Mouse (Mus musculus): ENCODE measurements around the gene Obsl1.

Obsl1 gene

GRCm38 (mm10) chr1:75505956-75506831, at the start of gene Obsl1:
Obsl1 (minus strand) TSS chr1:75506452.
- peak; percentile 85 for DNase-seq

GRCm38 (mm10) chr1:75555680-75556079, 49.4 kb upstream of the Obsl1 start:
- DNase-seq, result no peak

DNA sequence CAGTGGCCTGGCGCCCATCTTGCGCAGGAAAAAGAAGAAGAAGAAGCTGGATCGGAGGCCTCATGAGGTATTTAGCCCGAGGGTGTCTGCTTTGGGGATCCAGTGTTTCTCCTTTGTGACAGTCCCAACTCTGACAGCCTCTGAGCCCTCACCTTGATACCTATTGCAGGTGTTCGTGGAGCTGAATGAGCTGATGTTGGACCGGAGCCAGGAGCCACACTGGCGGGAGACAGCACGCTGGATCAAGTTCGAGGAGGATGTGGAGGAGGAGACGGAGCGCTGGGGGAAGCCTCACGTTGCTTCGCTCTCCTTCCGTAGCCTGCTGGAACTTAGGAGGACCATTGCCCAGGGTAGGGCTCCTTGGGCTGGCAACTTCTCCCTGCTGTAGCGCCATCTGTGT, 44.3 kb upstream of the Obsl1 start:
- no peak for DNase-seq

DNA sequence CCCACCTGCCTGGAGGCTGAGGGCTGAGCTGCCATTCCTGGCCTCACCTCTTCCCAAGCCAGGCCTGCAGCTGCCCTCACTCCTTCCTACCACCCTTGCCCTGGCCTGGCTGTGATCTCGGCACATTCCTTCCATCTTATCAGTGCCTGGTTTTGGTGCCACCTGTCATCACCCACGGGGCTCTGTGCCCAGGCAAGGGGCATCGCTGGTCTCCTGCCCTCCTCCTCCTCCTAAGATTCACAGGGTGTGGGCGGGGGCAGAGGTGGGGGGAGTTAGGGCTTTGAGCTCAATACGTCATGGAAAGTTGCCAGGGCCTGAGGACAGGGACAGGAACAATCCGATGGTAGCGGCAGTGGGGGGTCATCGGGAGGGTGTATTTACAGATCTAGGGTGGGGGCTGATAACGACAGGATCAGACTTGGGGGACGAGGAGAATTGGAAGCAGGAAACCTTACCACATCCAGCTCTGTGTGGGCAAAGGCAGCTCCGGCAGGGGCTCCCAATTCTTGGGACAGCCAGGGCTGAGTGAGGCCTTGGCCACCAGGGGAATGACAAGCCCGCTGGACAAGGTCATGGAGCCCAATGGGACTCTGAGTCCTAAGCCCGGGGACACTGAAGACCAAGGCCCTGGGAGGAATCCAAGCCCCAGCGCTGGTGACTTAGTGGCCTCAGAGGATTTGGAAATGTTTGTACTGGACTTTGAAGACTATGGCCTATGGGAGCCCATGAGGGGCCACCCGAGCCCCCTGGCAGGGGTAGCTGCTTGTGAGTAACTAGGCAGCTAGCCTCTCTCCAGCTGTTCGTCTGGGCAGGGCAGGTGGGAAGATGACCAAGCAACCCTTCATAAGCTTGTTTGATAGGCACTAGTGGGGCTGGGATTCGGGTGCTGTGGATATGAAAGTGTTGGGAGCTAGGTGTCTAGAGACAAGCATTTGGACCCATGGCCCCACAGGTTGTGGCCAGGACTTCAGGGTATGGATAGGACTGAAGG, 43.3 kb upstream of the Obsl1 start:
- DNase-seq, result no peak

DNA sequence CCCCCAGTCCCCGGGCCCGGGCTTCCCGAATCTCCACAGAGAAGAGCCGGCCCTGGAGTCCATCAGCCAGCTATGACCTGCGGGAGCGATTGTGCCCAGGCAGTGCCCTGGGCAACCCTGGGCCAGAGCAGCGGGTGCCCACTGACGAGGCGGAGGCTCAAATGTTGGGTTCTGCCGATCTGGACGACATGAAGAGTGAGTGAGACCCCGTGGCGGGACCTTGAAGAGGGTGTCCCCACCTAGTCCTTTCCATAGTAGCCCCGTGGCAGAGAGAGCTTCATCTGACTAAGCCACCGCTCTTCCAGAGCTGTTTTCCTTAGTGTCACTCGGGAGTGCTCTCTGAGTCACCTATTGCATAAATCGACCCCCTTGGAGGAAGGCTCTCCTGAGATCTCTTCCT, 42.6 kb upstream of the Obsl1 start:
- DNase-seq, result no peak

GRCm38 (mm10) chr1:75548083-75548482, 41.8 kb upstream of the Obsl1 start:
- DNase-seq, result no peak

DNA sequence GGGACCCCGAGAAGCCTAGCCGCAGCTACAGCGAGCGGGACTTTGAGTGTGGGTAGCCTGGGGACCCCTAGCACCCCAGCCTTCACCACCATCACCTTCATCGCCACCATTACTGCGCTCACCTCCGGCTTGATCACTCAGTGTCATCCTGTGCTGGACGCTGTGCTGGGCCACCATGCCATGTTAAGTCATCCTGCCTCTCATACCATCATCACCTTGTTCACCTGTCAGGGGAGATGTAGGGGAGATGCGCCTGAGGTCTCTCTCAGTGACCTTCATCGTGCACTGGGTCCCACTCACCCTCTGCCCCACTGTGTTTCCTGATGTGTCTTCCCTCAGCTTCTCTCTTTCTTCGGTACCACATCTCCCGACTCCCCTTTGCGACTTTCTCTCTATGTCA, 41.1 kb upstream of the Obsl1 start:
- no peak for DNase-seq

- peak; percentile 77 for DNase-seq
Measured at GRCm38 (mm10) chr1:75545965-75546956, 40.0 kb upstream of the Obsl1 start, which contains the start of gene Slc4a3. Slc4a3 (plus strand) TSS chr1:75546266.

- no peak for DNase-seq
Measured at GRCm38 (mm10) chr1:75544351-75544750, 38.1 kb upstream of the Obsl1 start.

DNA sequence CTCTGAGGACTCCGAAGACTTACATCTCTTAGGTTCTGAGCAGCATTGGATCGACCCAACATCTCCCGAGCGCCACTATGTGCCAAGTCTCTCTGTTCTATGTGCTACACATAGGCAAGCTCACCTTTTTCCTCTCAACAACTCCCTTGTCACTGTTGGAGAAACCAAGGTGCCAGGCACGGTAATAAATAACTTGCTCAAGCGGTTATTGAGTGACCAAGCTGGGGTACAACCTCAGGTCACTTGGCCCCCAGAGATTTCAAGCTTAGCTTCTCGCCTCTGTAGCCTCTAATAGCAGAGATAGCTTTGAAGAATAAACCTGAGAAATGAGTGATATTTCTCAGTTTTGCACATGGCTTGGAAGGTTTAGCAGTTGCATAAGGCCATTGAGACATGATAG, 35.2 kb upstream of the Obsl1 start:
- DNase-seq, result no peak

DNA sequence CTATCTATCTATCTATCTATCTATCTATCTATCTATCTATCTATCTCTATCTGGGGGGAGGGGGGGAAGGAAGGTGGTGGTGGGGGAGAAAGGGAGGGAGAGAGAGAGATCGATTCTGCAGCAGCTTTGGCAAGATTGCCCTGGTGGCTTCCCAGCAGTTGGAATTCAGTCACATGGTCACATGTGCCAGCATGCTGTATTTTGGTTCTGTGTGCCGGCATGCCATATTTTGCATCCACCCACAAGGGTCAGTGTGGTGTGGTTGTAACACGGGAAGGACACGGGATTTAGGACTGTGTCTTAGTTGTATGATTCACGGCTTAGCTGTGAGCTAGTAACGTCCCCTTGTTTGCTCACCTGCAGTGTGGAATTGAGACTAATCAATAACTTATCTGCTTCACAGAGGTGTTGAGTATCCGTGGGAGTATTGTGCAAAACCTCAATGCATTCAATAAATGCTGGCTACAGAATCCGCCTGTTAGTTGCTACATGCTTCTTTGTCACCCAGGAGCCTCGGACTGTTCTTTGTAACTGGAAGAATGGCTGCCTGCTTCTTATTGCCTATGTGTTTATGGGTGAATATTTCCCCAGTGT, 32.4 kb upstream of the Obsl1 start:
- no peak for DNase-seq

DNA sequence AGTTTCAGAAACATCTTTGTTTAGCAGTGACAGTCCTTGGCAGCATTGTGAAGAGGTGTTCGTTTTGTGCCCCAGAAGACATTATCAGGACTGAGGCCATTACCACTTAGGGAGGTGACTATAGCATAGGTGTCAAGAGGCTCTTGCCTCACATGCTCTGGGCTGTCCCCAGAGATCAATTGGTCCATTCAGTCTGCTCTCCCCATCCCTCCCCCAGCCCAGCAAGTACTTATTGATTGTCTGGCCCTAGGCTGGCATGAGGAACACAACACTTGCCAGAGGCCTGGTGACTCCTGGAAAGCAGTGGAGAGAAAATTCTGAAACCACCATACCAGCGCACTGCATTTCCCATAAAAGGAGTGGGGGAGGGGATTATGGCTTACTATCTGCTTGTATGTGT, 31.3 kb upstream of the Obsl1 start:
- no peak for DNase-seq

GRCm38 (mm10) chr1:75533325-75534252, 27.3 kb upstream of the Obsl1 start:
- DNase-seq, result no peak

GRCm38 (mm10) chr1:75532280-75533172, 26.3 kb upstream of the Obsl1 start:
- no peak for DNase-seq

DNA sequence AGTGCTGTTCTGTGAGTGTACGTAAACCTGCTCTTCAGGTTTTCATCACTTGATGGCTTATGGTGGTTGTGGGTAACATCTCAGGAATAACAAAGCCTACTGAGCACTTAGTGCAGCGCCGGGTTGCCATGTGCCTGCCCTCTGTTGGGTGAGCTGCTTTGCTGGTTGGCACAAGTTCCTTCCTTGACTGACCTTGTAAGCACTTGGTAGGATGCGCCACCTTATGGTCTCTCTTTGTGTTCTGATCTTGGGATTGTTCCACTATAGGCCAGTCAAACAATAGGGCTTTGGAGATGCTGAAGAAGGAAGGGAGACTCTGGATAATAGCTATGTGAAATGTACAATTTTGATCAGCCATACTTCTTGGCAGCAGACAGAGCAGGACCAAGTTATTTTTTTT, 24.3 kb upstream of the Obsl1 start:
- no peak for DNase-seq

DNA sequence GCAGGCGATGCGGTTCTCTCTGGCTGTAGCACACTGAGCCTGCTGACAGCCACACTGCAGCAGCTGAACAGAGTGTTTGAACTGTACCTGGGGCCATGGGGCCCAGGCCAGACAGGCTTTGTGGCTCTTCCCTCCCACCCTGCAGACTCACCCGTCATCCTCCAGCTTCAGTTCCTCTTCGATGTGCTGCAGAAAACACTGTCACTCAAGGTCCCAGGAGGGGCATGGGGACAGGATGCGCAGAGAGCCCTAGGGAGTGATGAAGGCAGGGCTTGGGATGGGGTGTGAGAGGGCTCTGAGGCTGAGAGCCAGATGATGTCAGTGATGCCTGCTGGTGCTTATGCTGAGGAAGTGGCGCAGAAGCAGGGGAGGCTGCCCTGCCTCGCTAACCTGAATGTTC, 18.4 kb upstream of the Obsl1 start:
- no peak for DNase-seq

- peak; percentile 95 for DNase-seq
Measured at GRCm38 (mm10) chr1:75521321-75522031, 15.2 kb upstream of the Obsl1 start, which contains the start of gene Stk11ip. Stk11ip (plus strand) TSS chr1:75521529.

- DNase-seq, result no peak
Measured at GRCm38 (mm10) chr1:75519576-75519975, 13.3 kb upstream of the Obsl1 start.

DNA sequence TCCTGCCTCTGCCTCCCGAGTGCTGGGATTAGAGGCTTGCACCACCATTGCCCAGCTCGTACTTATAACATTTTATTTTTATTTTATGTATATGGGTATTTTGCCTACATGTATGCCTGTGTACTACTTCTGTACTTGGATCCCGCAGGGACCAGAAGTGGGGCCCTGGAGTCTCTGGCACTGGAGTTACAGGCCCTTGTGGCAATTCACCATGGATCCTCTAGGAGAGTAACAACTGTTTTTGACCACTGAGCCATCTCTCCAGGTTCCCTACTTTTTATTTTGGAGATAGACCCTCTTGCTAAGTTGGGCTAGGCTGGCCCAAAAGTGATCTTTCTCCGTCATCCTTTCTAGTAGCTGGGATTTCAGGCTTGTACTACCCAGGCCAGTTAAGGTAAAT, 12.2 kb upstream of the Obsl1 start:
- DNase-seq, result no peak
